Mouse (Mus musculus) hindbrain, embryonic 11.5 days (tissue): ENCODE measurements around the gene Pan2. TPM values are rescaled to one million over a fixed set of nuclear protein-coding genes. Genes with fewer than 3 reads are reported as not detected.
A peak's percentile ranks its signal among the peaks of the same experiment; 100 is the strongest.
"Not testable (repeated sequence)": the region's sequence is repeated elsewhere in the genome, so short reads cannot be mapped to it uniquely, and the experiment has no call there.

Source experiments
- ATAC-seq: fragments of 200-750 bp; cut with Nextera tagmentation; 2 replicates; pipeline ENCODE4 v1.8.0; 2017; ENCODE audit warnings: mild to moderate bottlenecking, moderate TSS enrichment, moderate library complexity; ENCODE audit not compliant: low FRiP score
- DNase-seq: peaks from one replicate; pipeline ENCODE4 v3.0.0-alpha.2; 2015; ENCODE audit warnings: low spot score
- H3K27ac ChIP-seq: fragments of 300-500 bp; sonication (generic); 2 replicates; pipeline ENCODE4 v1.5.1; 2014; ENCODE audit warnings: mild to moderate bottlenecking, low read depth, low read length
- H3K27me3 ChIP-seq: fragments of 300-500 bp; sonication (generic); 2 replicates; pipeline ENCODE4 v1.6.1; 2014; ENCODE audit warnings: mild to moderate bottlenecking, low read length, moderate library complexity, mixed read lengths; ENCODE audit not compliant: control insufficient read depth, insufficient read depth
- H3K36me3 ChIP-seq: fragments of 300-500 bp; sonication (generic); 2 replicates; pipeline ENCODE4 v1.6.1; 2014; ENCODE audit warnings: mild to moderate bottlenecking, low read length, moderate library complexity, mixed read lengths; ENCODE audit not compliant: control insufficient read depth, insufficient read depth
- H3K4me1 ChIP-seq: fragments of 300-500 bp; sonication (generic); replicated peaks from 2 replicates; pipeline ENCODE4 v1.6.1; 2014; ENCODE audit warnings: low read length, mixed read lengths; ENCODE audit not compliant: control insufficient read depth, insufficient read depth
- H3K4me2 ChIP-seq: fragments of 300-500 bp; sonication (generic); replicated peaks from 2 replicates; pipeline ENCODE4 v1.6.1; 2014; ENCODE audit warnings: mild to moderate bottlenecking, low read depth, low read length
- H3K4me3 ChIP-seq: fragments of 300-500 bp; sonication (generic); 2 replicates; pipeline ENCODE4 v1.5.1; 2014; ENCODE audit warnings: low read depth, low read length
- H3K9ac ChIP-seq: fragments of 300-500 bp; sonication (generic); 2 replicates; pipeline ENCODE4 v1.6.1; 2014; ENCODE audit warnings: low read depth, low read length
- H3K9me3 ChIP-seq: fragments of 300-500 bp; sonication (generic); 2 replicates; pipeline ENCODE4 v1.6.1; 2016; ENCODE audit warnings: low read length; ENCODE audit not compliant: control insufficient read depth
- WGBS: fragments of 180-500 bp; shearing (Covaris S2); extraction: QIAGEN DNeasy Blood & Tissue Kit; methylation state at CpG from one replicate; pipeline ENCODE4 v1.1.7; 2014; 5-methylcytosine and 5-hydroxymethylcytosine counted together
- polyA plus RNA-seq: library from polyadenylated mRNA; unstranded; fragments of >200 nt; fragmentation: Nextera tagmentation; extraction: Ambion mirVana; gene quantifications from 2 replicates; pipeline ENCODE4 v1.2.1, GENCODE M21; 2014

Gene Pan2
- polyA plus RNA-seq, result 30.5 and 31.2 TPM in 2 replicates

GRCm38 (mm10) chr10:128303126-128304021 lies at the start of gene Pan2:
Pan2 (plus strand) TSS chr10:128303335.
- H3K9me3 ChIP-seq, result no peaks in the 10 kb centered on the region
- H3K27ac ChIP-seq, result peak within 1 kb of the TSS; percentile 82
- H3K9ac ChIP-seq, result peak within 1 kb of the TSS; percentile 87
- H3K36me3 ChIP-seq, result no peaks in the 10 kb centered on the region
- DNase-seq (peak; percentile 99), ATAC-seq (peak; percentile 99)
- peak within 1 kb of the TSS; percentile 60 for H3K4me3 ChIP-seq
- H3K27me3 ChIP-seq, result no peaks in the 10 kb centered on the region
- H3K4me2 ChIP-seq, result peak within 1 kb of the TSS; percentile 72
- WGBS, result 2% methylated on average over 37 of the region's 37 CpGs
- H3K4me1 ChIP-seq, result peaks cover 8% of the 10 kb centered on the region; the same call in 1 of the 2 replicates

GRCm38 (mm10) chr10:128253677-128254255 lies 49.4 kb upstream of the Pan2 start, which contains the start of gene Apon:
Apon (plus strand) TSS chr10:128254096.
- Histone ChIP-seq H3K9ac (no peak within 1 kb of the TSS), H3K36me3 (peaks cover 6% of the 10 kb centered on the region), H3K27ac (no peak within 1 kb of the TSS), H3K4me3 (no peak within 1 kb of the TSS), H3K4me2 (no peak within 1 kb of the TSS), H3K9me3 (no peaks in the 10 kb centered on the region), H3K4me1 (no peaks in the 10 kb centered on the region), H3K27me3 (no peaks in the 10 kb centered on the region)
- WGBS, result 94% methylated on average over 4 of the region's 4 CpGs
- no peak for ATAC-seq
- no peak for DNase-seq

GRCm38 (mm10) chr10:128255925-128256324 lies 47.2 kb upstream of the Pan2 start:
- H3K36me3 ChIP-seq, result peaks cover 5% of the 10 kb centered on the region
- no peaks in the 10 kb centered on the region for H3K27me3 ChIP-seq
- no peaks in the 10 kb centered on the region for H3K9me3 ChIP-seq
- DNase-seq, result no peak
- no peak overlapping the region for H3K27ac ChIP-seq
- H3K4me3 ChIP-seq, result no peak overlapping the region
- ATAC-seq, result no peak
- H3K4me1 ChIP-seq, result no peaks in the 10 kb centered on the region
- H3K4me2 ChIP-seq, result no peak overlapping the region
- H3K9ac ChIP-seq, result no peak overlapping the region
- 90% methylated on average over 8 of the region's 8 CpGs for WGBS

- Histone ChIP-seq H3K27me3 (no peaks in the 10 kb centered on the region), H3K27ac (no peak overlapping the region), H3K4me2 (no peak overlapping the region), H3K4me1 (no peaks in the 10 kb centered on the region), H3K9ac (no peak overlapping the region), H3K36me3 (peaks cover 3% of the 10 kb centered on the region; the same call in 1 of the 2 replicates), H3K4me3 (no peak overlapping the region), H3K9me3 (no peaks in the 10 kb centered on the region)
- ATAC-seq, result no peak
- WGBS, result 92% methylated on average over 8 of the region's 8 CpGs
- DNase-seq, result no peak
These were observed 46.8 kb upstream of the Pan2 start for GRCm38 (mm10) chr10:128256328-128256727.

- Histone ChIP-seq H3K36me3 (no peaks in the 10 kb centered on the region), H3K4me3 (no peak overlapping the region), H3K4me2 (no peak overlapping the region), H3K9me3 (no peaks in the 10 kb centered on the region), H3K4me1 (no peaks in the 10 kb centered on the region), H3K27ac (no peak overlapping the region), H3K27me3 (no peaks in the 10 kb centered on the region), H3K9ac (no peak overlapping the region)
- WGBS, result 81% methylated on average over 4 of the region's 4 CpGs
- no peak for ATAC-seq
- no peak for DNase-seq
These were observed 44.2 kb upstream of the Pan2 start for GRCm38 (mm10) chr10:128258953-128259352.

- Histone ChIP-seq H3K9me3 (no peaks in the 10 kb centered on the region), H3K27ac (no peak overlapping the region), H3K9ac (no peak overlapping the region), H3K36me3 (no peaks in the 10 kb centered on the region), H3K27me3 (no peaks in the 10 kb centered on the region), H3K4me2 (no peak overlapping the region), H3K4me3 (no peak overlapping the region), H3K4me1 (no peaks in the 10 kb centered on the region)
- WGBS, result 83% methylated on average over 5 of the region's 5 CpGs
- ATAC-seq, result no peak
- DNase-seq, result no peak
These were observed 43.2 kb upstream of the Pan2 start for GRCm38 (mm10) chr10:128259946-128260345.

GRCm38 (mm10) chr10:128260376-128260775 lies 42.8 kb upstream of the Pan2 start:
- DNase-seq, H3K4me3 ChIP-seq, H3K4me2 ChIP-seq, H3K27ac ChIP-seq, ATAC-seq, H3K4me1 ChIP-seq, H3K9ac ChIP-seq, H3K27me3 ChIP-seq, H3K36me3 ChIP-seq, H3K9me3 ChIP-seq: not testable (repeated sequence)
- 86% methylated on average over 7 of the region's 7 CpGs for WGBS

GRCm38 (mm10) chr10:128262300-128262699 lies 40.8 kb upstream of the Pan2 start:
- Histone ChIP-seq H3K27ac (no peak overlapping the region), H3K27me3 (no peaks in the 10 kb centered on the region), H3K36me3 (no peaks in the 10 kb centered on the region), H3K9ac (no peak overlapping the region), H3K9me3 (no peaks in the 10 kb centered on the region), H3K4me3 (no peak overlapping the region), H3K4me1 (no peaks in the 10 kb centered on the region), H3K4me2 (no peak overlapping the region)
- ATAC-seq, result no peak
- WGBS, result 78% methylated on average over 22 of the region's 22 CpGs
- no peak for DNase-seq
